Mouse (Mus musculus): ENCODE data around the gene Wdr25. TPM values are rescaled to one million over a fixed set of nuclear protein-coding genes. Genes with fewer than 3 reads are reported as not detected.
A peak's percentile ranks its signal among the peaks of the same experiment; 100 is the strongest.

Gene Wdr25
- polyA plus RNA-seq, 1 experiment = 1.9 TPM

GRCm38 (mm10) chr12:108880606-108881005, 12.8 kb upstream of the Wdr25 start:
- Histone ChIP-seq H3K4me1 (ENCODE audit: control insufficient read depth, insufficient read depth, insufficient read length, low read length) (peaks cover 3% of the 10 kb centered on the region), H3K4me3 (ENCODE audit: insufficient read depth, low read depth, low read length) (no peak overlapping the region), H3K27ac (replicated peaks; ENCODE audit: low read depth, low read length) (no peak overlapping the region)

GRCm38 (mm10) chr12:108881192-108881591, 12.2 kb upstream of the Wdr25 start:
- H3K4me3 ChIP-seq (ENCODE audit: insufficient read depth, low read depth, low read length) = no peak overlapping the region
- H3K27ac ChIP-seq (replicated peaks; ENCODE audit: low read depth, low read length) = no peak overlapping the region
- H3K4me1 ChIP-seq (ENCODE audit: control insufficient read depth, insufficient read depth, insufficient read length, low read length) = peaks cover 4% of the 10 kb centered on the region

GRCm38 (mm10) chr12:108882776-108883175, 10.7 kb upstream of the Wdr25 start:
- no peak overlapping the region for H3K4me3 ChIP-seq (ENCODE audit: insufficient read depth, low read depth, low read length)
- H3K27ac ChIP-seq (replicated peaks; ENCODE audit: low read depth, low read length) = no peak overlapping the region
- H3K4me1 ChIP-seq (ENCODE audit: control insufficient read depth, insufficient read depth, insufficient read length, low read length) = peaks cover 4% of the 10 kb centered on the region

- no peak overlapping the region for H3K4me3 ChIP-seq (ENCODE audit: insufficient read depth, low read depth, low read length)
- peaks cover 4% of the 10 kb centered on the region for H3K4me1 ChIP-seq (ENCODE audit: control insufficient read depth, insufficient read depth, insufficient read length, low read length)
- H3K27ac ChIP-seq (replicated peaks; ENCODE audit: low read depth, low read length) = peak overlapping the region; percentile 79
Observed at GRCm38 (mm10) chr12:108885906-108886305, 7.5 kb upstream of the Wdr25 start.

- Histone ChIP-seq H3K4me3 (ENCODE audit: insufficient read depth, low read depth, low read length) (no peak overlapping the region), H3K4me1 (ENCODE audit: control insufficient read depth, insufficient read depth, insufficient read length, low read length) (peaks cover 4% of the 10 kb centered on the region), H3K27ac (replicated peaks; ENCODE audit: low read depth, low read length) (peak overlapping the region; percentile 2; the same call in 1 of the 2 replicates)
Observed at GRCm38 (mm10) chr12:108887077-108887476, 6.4 kb upstream of the Wdr25 start.

GRCm38 (mm10) chr12:108888632-108889031, 4.8 kb upstream of the Wdr25 start:
- H3K4me3 ChIP-seq (ENCODE audit: insufficient read depth, low read depth, low read length) = no peak overlapping the region
- H3K4me1 ChIP-seq (ENCODE audit: control insufficient read depth, insufficient read depth, insufficient read length, low read length) = peaks cover 8% of the 10 kb centered on the region
- no peak overlapping the region for H3K27ac ChIP-seq (replicated peaks; ENCODE audit: low read depth, low read length)

- H3K4me3 ChIP-seq (ENCODE audit: insufficient read depth, low read depth, low read length) = peak within 1 kb of the TSS; percentile 76
- H3K27ac ChIP-seq (replicated peaks; ENCODE audit: low read depth, low read length) = peak within 1 kb of the TSS; percentile 80
- peaks cover 4% of the 10 kb centered on the region; the same call in 1 of the 2 replicates for H3K4me1 ChIP-seq (ENCODE audit: control insufficient read depth, insufficient read depth, insufficient read length, low read length)
Observed at GRCm38 (mm10) chr12:108893715-108894431, 442 bp downstream of the Wdr25 start, which contains the start of gene Wars. Gene Wars (minus strand): TSS chr12:108894174.

GRCm38 (mm10) chr12:108894432-108894816, 993 bp downstream of the Wdr25 start:
- peak overlapping the region; percentile 80 for H3K27ac ChIP-seq (replicated peaks; ENCODE audit: low read depth, low read length)
- H3K4me3 ChIP-seq (ENCODE audit: insufficient read depth, low read depth, low read length) = peak overlapping the region; percentile 76
- peaks cover 4% of the 10 kb centered on the region; the same call in 1 of the 2 replicates for H3K4me1 ChIP-seq (ENCODE audit: control insufficient read depth, insufficient read depth, insufficient read length, low read length)

GRCm38 (mm10) chr12:108896006-108896405, 2.6 kb downstream of the Wdr25 start:
- Histone ChIP-seq H3K27ac (replicated peaks; ENCODE audit: low read depth, low read length) (no peak overlapping the region), H3K4me3 (ENCODE audit: insufficient read depth, low read depth, low read length) (no peak overlapping the region)

GRCm38 (mm10) chr12:108901346-108901745, 7.9 kb downstream of the Wdr25 start:
- Histone ChIP-seq H3K4me1 (ENCODE audit: control insufficient read depth, insufficient read depth, insufficient read length, low read length) (no peaks in the 10 kb centered on the region), H3K27ac (replicated peaks; ENCODE audit: low read depth, low read length) (no peak overlapping the region), H3K4me3 (ENCODE audit: insufficient read depth, low read depth, low read length) (no peak overlapping the region)

More at GRCm38 (mm10) chr12:108896006-108896405, 2.6 kb downstream of the Wdr25 start:
- H3K4me1 ChIP-seq (ENCODE audit: control insufficient read depth, insufficient read depth, insufficient read length, low read length) = peaks cover 4% of the 10 kb centered on the region; the same call in 1 of the 2 replicates

GRCm38 (mm10) chr12:108902940-108903339, 9.5 kb downstream of the Wdr25 start:
- no peak overlapping the region for H3K4me3 ChIP-seq (ENCODE audit: insufficient read depth, low read depth, low read length)
- H3K4me1 ChIP-seq (ENCODE audit: control insufficient read depth, insufficient read depth, insufficient read length, low read length) = no peaks in the 10 kb centered on the region
- H3K27ac ChIP-seq (replicated peaks; ENCODE audit: low read depth, low read length) = no peak overlapping the region

GRCm38 (mm10) chr12:108903600-108904275, 10.3 kb downstream of the Wdr25 start:
- no peak overlapping the region for H3K27ac ChIP-seq (replicated peaks; ENCODE audit: low read depth, low read length)
- H3K4me3 ChIP-seq (ENCODE audit: insufficient read depth, low read depth, low read length) = no peak overlapping the region
- no peaks in the 10 kb centered on the region for H3K4me1 ChIP-seq (ENCODE audit: control insufficient read depth, insufficient read depth, insufficient read length, low read length)

GRCm38 (mm10) chr12:108904276-108904653, 10.8 kb downstream of the Wdr25 start:
- no peak overlapping the region for H3K4me3 ChIP-seq (ENCODE audit: insufficient read depth, low read depth, low read length)
- H3K4me1 ChIP-seq (ENCODE audit: control insufficient read depth, insufficient read depth, insufficient read length, low read length) = no peaks in the 10 kb centered on the region
- H3K27ac ChIP-seq (replicated peaks; ENCODE audit: low read depth, low read length) = no peak overlapping the region

GRCm38 (mm10) chr12:108905620-108906302, 12.3 kb downstream of the Wdr25 start:
- no peak overlapping the region for H3K27ac ChIP-seq (replicated peaks; ENCODE audit: low read depth, low read length)
- no peak overlapping the region for H3K4me3 ChIP-seq (ENCODE audit: insufficient read depth, low read depth, low read length)
- H3K4me1 ChIP-seq (ENCODE audit: control insufficient read depth, insufficient read depth, insufficient read length, low read length) = no peaks in the 10 kb centered on the region

GRCm38 (mm10) chr12:108906398-108906797, 13.0 kb downstream of the Wdr25 start:
- no peaks in the 10 kb centered on the region for H3K4me1 ChIP-seq (ENCODE audit: control insufficient read depth, insufficient read depth, insufficient read length, low read length)
- H3K4me3 ChIP-seq (ENCODE audit: insufficient read depth, low read depth, low read length) = no peak overlapping the region
- H3K27ac ChIP-seq (replicated peaks; ENCODE audit: low read depth, low read length) = no peak overlapping the region
